Mouse (Mus musculus): Measurements from ENCODE around the gene Elfn1. TPM values are rescaled to one million over a fixed set of nuclear protein-coding genes. Genes with fewer than 3 reads are reported as not detected.
A peak's percentile ranks its signal among the peaks of the same experiment; 100 is the strongest.

Elfn1 gene
- total and polyA plus RNA-seq, 2 experiments from 2014 or later: 3.4 to 28.9 TPM

GRCm38 (mm10) chr5:139905121-139905520, 2.6 kb upstream of the Elfn1 start:
- ATAC-seq (no peak), DNase-seq (no peak)
- Histone ChIP-seq H3K4me2 (ENCODE audit: low read depth) (no peak overlapping the region), H3K4me3 (ENCODE audit: low read depth, low read length) (no peak overlapping the region), H3K9me3 (ENCODE audit: low read length) (no peaks in the 10 kb centered on the region), H3K9ac (no peak overlapping the region), H3K27me3 (ENCODE audit: insufficient read depth, low read length) (peaks cover 19% of the 10 kb centered on the region), H3K4me1 (ENCODE audit: insufficient read depth) (peaks cover 5% of the 10 kb centered on the region), H3K27ac (ENCODE audit: low read depth, low read length) (no peak overlapping the region), H3K36me3 (ENCODE audit: insufficient read depth) (no peaks in the 10 kb centered on the region)
- WGBS: 80% methylated on average over 5 of the region's 5 CpGs
- no peak for TF ChIP-seq CTCF (IDR thresholded peaks at IDR 0.05; ENCODE audit: low read depth)

- no peak for DNase-seq
- no peaks in the 10 kb centered on the region for H3K9me3 ChIP-seq (ENCODE audit: low read length)
- H3K4me2 ChIP-seq (ENCODE audit: low read depth): peak overlapping the region; percentile 97
- TF ChIP-seq CTCF (IDR thresholded peaks at IDR 0.05; ENCODE audit: low read depth): no peak
- H3K4me3 ChIP-seq (ENCODE audit: low read depth, low read length): no peak overlapping the region; the same call in 1 of the 2 replicates
- no peak overlapping the region for H3K27ac ChIP-seq (ENCODE audit: low read depth, low read length)
- ATAC-seq: no peak
- no peak overlapping the region for H3K9ac ChIP-seq
- 39% methylated on average over 9 of the region's 9 CpGs for WGBS
- H3K4me1 ChIP-seq (ENCODE audit: insufficient read depth): peaks cover 8% of the 10 kb centered on the region
- H3K27me3 ChIP-seq (ENCODE audit: insufficient read depth, low read length): peaks cover 32% of the 10 kb centered on the region
- H3K36me3 ChIP-seq (ENCODE audit: insufficient read depth): no peaks in the 10 kb centered on the region
Measured at GRCm38 (mm10) chr5:139906507-139906906, 1.2 kb upstream of the Elfn1 start.

GRCm38 (mm10) chr5:139907241-139907640, 502 bp upstream of the Elfn1 start:
- TF ChIP-seq CTCF (IDR thresholded peaks at IDR 0.05; ENCODE audit: low read depth): peak; percentile 74
- Histone ChIP-seq H3K27me3 (ENCODE audit: insufficient read depth, low read length) (peaks cover 39% of the 10 kb centered on the region), H3K36me3 (ENCODE audit: insufficient read depth) (no peaks in the 10 kb centered on the region), H3K27ac (ENCODE audit: low read depth, low read length) (0 out of 2 replicates have a peak overlapping the region, but pooled peaks have one; percentile 4), H3K4me1 (ENCODE audit: insufficient read depth) (peaks cover 8% of the 10 kb centered on the region), H3K4me2 (ENCODE audit: low read depth) (peak overlapping the region; percentile 97), H3K9me3 (ENCODE audit: low read length) (no peaks in the 10 kb centered on the region), H3K4me3 (ENCODE audit: low read depth, low read length) (peak overlapping the region; percentile 75), H3K9ac (no peak overlapping the region)
- peak; percentile 90 for DNase-seq
- peak; percentile 70 for ATAC-seq
- WGBS: under 1% methylated on average over 19 of the region's 19 CpGs

- H3K4me3 ChIP-seq (ENCODE audit: low read depth, low read length): peak overlapping the region; percentile 75
- peaks cover 8% of the 10 kb centered on the region for H3K4me1 ChIP-seq (ENCODE audit: insufficient read depth)
- 2% methylated on average over 78 of the region's 78 CpGs for WGBS
- H3K4me2 ChIP-seq (ENCODE audit: low read depth): peak overlapping the region; percentile 97
- no peaks in the 10 kb centered on the region for H3K9me3 ChIP-seq (ENCODE audit: low read length)
- peak overlapping the region; percentile 62 for H3K27ac ChIP-seq (ENCODE audit: low read depth, low read length)
- no peaks in the 10 kb centered on the region for H3K36me3 ChIP-seq (ENCODE audit: insufficient read depth)
- H3K27me3 ChIP-seq (ENCODE audit: insufficient read depth, low read length): peaks cover 40% of the 10 kb centered on the region
- ATAC-seq (peak; percentile 32), DNase-seq (peak; percentile 28)
- peak overlapping the region; percentile 68 for H3K9ac ChIP-seq
- TF ChIP-seq CTCF (IDR thresholded peaks at IDR 0.05; ENCODE audit: low read depth): no peak
Measured at GRCm38 (mm10) chr5:139908243-139908810, 584 bp downstream of the Elfn1 start.

GRCm38 (mm10) chr5:139908811-139909627, 1.3 kb downstream of the Elfn1 start:
- peaks cover 8% of the 10 kb centered on the region for H3K4me1 ChIP-seq (ENCODE audit: insufficient read depth)
- peak overlapping the region; percentile 75 for H3K4me3 ChIP-seq (ENCODE audit: low read depth, low read length)
- DNase-seq (peak; percentile 24), ATAC-seq (0 out of 2 replicates have a peak, but pooled peaks have one; percentile 5)
- peak overlapping the region; percentile 68 for H3K9ac ChIP-seq
- H3K27me3 ChIP-seq (ENCODE audit: insufficient read depth, low read length): peaks cover 47% of the 10 kb centered on the region
- no peaks in the 10 kb centered on the region for H3K36me3 ChIP-seq (ENCODE audit: insufficient read depth)
- H3K9me3 ChIP-seq (ENCODE audit: low read length): no peaks in the 10 kb centered on the region
- peak overlapping the region; percentile 97 for H3K4me2 ChIP-seq (ENCODE audit: low read depth)
- no peak overlapping the region; the same call in none of the 2 replicates for H3K27ac ChIP-seq (ENCODE audit: low read depth, low read length)
- TF ChIP-seq CTCF (IDR thresholded peaks at IDR 0.05; ENCODE audit: low read depth): no peak
- 3% methylated on average over 50 of the region's 50 CpGs for WGBS

- Histone ChIP-seq H3K27ac (ENCODE audit: low read depth, low read length) (no peak overlapping the region), H3K9ac (no peak overlapping the region), H3K36me3 (ENCODE audit: insufficient read depth) (no peaks in the 10 kb centered on the region), H3K9me3 (ENCODE audit: low read length) (no peaks in the 10 kb centered on the region), H3K27me3 (ENCODE audit: insufficient read depth, low read length) (peaks cover 54% of the 10 kb centered on the region), H3K4me3 (ENCODE audit: low read depth, low read length) (peak overlapping the region; percentile 75), H3K4me1 (ENCODE audit: insufficient read depth) (peaks cover 8% of the 10 kb centered on the region), H3K4me2 (ENCODE audit: low read depth) (peak overlapping the region; percentile 97)
- DNase-seq: peak; percentile 29
- no peak for ATAC-seq
- WGBS: under 1% methylated on average over 29 of the region's 29 CpGs
- no peak for TF ChIP-seq CTCF (IDR thresholded peaks at IDR 0.05; ENCODE audit: low read depth)
Measured at GRCm38 (mm10) chr5:139909710-139910550, 2.2 kb downstream of the Elfn1 start.

All from forebrain, postnatal 0 days (tissue).